Mouse (Mus musculus) right cerebral cortex, adult 18-20 months (tissue): Measurements from ENCODE around the gene Olfr461.
"Not testable (repeated sequence)": the region's sequence is repeated elsewhere in the genome, so short reads cannot be mapped to it uniquely, and the experiment has no call there.

Experiments
- DNase-seq: peaks from one replicate; pipeline ENCODE4 v3.0.0; 2022; ENCODE audit warnings: mixed read lengths

Gene Olfr461

GRCm38 (mm10) chr6:40554950-40555349 is at the start of gene Olfr461:
TSS of gene Olfr461 (minus strand) at chr6:40555050.
- no peak for DNase-seq

DNA sequence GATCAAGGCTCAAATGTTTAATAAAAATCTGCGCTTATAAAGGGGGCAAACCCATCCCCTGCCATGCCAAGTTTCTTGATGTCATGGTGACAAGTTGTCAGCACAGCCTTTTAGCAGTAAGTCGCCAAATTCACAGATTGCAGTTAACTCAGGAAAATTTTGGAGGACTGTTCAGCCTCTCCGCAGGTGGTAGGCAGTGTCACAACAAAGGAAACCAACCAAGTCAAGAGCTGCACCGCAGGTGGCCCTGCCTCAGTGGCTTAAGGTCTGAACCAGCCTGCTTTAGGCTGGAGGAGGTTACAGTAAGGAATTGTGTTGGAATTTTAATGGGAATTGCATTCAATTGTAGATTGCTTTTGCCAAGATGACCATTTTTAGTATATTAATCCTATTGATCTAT is 43.7 kb upstream of the Olfr461 start:
- DNase-seq: not testable (repeated sequence)

DNA sequence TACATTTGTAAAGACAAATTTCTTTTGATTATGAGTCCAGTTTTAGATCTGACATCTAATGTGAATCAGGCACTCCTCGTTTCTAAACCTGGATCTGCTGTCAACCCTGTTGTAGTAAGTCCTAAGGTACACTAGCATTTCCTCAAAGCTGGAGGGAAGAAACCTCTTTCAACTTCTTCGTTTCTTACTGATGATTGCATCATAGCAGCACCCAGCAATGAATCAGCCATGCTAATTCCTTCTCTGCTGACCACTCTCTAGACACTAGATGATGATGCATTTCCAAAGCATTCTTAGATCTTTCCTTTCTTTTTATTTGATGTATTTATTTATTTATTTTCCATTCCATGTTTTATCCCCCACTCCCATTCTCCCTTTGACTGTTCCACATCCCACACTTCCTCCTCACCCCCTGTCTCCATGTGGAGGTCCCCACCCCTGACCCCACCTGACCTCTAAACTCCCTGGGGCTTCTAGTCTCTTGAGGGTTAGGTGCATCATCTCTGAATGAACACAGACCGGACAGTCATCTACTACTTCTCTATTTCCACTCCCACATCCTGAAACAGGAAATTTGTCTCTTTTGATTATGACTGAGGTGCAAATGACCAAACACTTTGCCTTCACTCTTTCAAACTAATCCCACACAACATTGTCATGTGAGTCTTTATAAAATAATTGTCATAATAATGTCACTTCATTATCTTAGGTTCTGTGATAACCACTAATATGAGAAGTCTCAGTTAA is 40.1 kb upstream of the Olfr461 start:
- DNase-seq: no peak

DNA sequence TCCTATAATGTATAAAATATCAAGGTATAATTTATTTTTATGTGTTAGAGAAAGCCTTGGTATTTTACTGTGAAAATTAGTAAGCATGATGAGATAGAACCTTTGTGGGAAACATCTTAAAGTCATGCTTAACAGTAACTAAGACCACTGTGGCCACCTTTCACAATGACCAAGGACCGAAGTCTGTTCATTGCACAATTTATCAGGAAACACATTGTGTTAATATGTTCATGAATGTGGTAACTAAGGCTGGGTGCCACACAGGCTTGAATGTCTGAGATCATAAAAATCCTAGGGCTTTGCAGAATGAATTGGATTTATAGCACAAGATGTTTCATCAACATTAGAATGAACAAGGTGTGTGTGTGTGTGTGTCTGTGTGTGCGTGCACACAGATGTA is 33.5 kb upstream of the Olfr461 start:
- no peak for DNase-seq

DNA sequence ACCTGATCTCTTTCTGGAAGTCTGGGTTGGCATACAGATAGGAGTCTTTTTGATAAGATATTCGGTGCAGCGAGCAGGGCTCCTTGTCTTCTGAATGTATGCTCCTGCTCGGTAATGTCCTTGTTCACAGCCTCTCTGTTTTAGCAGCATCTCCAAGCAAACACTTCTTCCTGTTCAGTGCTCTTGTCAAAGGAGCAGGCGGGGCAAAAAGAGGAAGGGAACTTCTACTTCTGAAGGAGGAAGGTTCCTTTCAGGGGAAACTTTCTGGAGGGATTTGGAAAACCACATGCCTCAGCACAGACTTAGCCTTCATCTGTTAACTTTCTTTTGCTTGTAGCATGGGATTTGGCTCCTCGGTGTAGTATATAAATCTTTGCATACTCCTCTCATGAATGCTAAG is 30.8 kb upstream of the Olfr461 start, which contains the start of gene Clec5a:
Gene Clec5a, minus strand, starts transcription at position 177 of the 400 bp plus-strand sequence.
- DNase-seq: no peak

DNA sequence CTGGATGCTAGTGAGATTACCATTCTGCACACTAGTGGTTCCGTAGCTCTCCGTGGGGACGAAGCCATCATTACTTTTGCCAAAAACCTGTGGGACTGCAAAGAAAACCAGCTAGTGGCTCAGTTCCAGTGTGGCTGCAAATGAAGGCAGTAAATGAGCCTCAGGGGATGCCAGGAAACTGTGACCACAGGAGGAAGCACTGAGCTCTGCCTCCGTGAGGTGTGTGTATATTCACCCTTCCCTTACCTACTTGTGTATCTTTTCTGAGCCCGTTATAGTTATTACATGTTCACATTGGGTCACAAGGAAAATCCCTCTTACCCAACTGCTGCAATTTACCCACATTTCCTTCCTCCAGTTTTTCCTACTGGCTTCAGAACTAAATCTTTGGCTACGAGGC is 29.5 kb upstream of the Olfr461 start:
- no peak for DNase-seq

DNA sequence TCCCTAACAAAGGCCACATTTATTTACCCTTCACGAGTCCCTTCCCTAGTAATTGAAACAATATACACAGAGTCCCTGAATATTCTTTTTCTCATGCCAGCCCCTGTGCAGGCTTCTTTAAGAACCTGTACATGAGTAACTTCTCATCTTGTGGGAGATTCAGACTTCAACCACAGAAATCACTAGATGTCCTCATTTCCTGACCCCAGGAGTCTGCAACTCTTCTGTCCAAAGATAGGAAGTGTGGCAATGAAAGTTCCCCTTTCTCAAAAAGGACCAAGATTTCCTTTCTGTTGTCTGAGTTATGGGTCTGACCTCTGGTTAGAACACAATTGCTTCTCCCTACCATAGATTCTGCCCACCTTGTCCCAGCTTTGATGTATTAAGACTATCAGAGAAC is 21.5 kb upstream of the Olfr461 start:
- no peak for DNase-seq

GRCm38 (mm10) chr6:40573618-40574017 is 18.8 kb upstream of the Olfr461 start:
- DNase-seq: no peak

DNA sequence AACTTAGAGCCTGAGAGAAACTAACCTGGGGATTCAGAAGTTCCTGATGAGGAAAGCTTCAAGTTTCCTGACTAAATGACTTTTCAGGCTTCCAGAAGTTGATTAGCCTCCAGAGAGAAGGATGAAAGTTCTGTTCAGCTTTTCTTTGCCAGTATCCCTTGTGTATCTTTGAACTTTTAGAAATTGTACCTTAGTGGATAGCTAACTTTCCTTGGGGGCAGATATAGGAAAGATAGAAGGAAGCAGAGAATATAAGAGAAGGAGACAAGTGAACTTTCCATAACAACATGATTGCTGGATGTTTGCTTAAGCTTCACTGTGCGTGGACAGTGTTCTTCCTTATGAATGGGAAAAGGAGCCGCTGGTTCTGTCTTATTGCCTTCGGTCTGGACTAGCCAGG is 14.3 kb upstream of the Olfr461 start, which contains the start of gene Olfr460:
Gene Olfr460, plus strand, starts transcription at position 301 of the 400 bp plus-strand sequence.
- DNase-seq: no peak

GRCm38 (mm10) chr6:40544690-40545089 is 10.2 kb downstream of the Olfr461 start:
- no peak for DNase-seq

GRCm38 (mm10) chr6:40519408-40519807 is 35.4 kb downstream of the Olfr461 start, which contains the start of gene Prss37:
TSS of gene Prss37 (minus strand) at chr6:40519508.
- DNase-seq: no peak

DNA sequence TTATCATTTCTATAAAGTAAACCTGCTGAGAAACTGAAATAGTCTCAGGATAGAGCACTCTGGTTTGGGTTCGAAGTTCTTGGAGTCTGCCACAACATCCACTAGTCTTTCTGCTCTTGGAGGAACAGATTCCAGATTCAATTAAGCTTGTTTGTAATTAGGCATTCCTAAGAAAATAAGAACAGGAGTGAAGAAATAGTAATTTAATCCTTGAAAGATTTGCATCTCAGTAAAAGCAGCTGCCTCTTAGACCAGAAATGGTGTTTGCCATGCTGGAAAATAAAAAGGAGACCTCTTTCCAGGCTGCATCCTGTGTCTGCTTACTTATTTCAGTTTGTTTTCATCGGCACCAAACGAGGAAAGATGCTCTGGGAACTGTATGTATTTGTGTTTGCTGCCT is 61.6 kb downstream of the Olfr461 start, which contains the start of gene Tas2r108:
Gene Tas2r108, plus strand, starts transcription at position 301 of the 400 bp plus-strand sequence.
- DNase-seq: no peak
